Mouse (Mus musculus) kidney, adult 11 months (tissue): ENCODE measurements around the gene Crispld2.

Experiments used
- DNase-seq: peaks from one replicate; pipeline ENCODE4 v3.0.0; 2022

Crispld2 gene

DNA sequence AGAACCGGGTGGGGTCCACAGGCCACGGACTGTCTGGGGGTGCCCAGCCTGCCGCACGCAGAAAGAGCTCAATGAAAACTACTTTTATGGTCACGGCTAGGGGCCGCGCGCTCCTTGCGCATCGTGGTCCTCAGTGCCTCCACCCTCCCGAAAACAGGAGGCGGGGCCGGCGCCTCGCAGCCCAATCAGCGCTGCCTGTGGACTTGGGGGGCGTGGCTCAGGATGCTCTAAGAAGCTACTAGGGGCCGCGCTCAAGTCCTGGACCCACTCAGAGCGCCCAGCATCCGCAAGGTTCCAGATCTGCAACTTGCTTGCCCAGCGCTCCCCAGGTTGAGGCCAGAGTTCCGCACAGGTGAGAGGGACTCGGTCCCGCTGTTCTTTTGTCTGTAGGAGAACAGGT is at the start of gene Crispld2:
Gene Crispld2, plus strand, starts transcription at position 190 of the 400 bp plus-strand sequence.
- DNase-seq: peak; percentile 56

DNA sequence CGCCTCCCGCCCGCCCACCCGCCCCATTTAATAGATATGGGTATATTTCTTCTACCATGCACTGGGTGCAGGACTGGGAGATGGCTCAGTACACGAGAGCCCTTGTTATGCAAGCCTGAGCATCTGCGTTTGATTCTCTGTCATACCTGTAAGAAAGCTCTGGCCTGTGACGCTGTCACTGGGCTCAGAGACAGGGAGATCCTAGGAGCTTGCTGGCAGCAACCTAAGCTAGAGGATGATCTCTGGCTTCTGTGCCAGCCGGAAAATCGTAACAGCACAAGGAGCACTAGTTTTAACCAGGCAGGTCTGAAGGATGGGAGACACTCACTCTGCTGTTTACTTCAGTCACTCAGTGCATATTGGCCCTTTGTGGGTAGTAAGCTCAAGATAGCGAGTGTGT is 48.6 kb upstream of the Crispld2 start:
- no peak for DNase-seq

DNA sequence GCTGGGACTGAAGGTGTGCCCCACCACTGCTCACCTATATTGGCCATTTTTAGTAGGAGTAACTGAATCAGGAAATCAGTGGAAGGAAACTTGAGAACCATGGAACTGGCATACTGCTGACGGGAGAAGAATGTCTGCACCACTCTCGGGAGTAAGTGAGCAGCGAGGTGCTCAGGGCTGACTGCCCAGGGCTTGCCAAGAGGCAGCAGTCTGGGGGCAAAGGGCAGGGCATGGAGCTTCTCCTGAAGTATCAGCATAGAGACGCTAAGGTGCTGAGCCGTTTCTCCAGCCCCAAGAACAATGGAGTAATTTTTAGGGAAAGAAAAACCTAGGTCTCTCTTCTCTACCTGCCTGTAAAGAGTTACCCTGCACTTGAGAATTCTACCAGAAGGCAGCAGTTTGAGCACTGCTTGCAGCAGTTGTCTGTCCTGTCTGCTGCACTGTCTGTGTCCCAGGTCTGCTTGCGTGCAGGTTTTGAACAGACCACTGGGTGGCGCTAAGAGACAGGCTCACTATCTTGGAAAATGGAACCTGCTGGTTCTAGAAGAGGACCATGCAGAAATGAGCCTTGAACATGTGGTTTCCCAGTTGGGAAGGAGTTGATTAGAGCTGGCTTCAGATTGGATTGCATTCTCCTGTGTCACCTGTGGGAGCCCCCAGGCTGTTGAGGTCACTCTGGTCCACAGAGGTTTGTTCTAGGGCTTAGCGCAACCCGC is 48.0 kb upstream of the Crispld2 start:
- peak; percentile 84 for DNase-seq

DNA sequence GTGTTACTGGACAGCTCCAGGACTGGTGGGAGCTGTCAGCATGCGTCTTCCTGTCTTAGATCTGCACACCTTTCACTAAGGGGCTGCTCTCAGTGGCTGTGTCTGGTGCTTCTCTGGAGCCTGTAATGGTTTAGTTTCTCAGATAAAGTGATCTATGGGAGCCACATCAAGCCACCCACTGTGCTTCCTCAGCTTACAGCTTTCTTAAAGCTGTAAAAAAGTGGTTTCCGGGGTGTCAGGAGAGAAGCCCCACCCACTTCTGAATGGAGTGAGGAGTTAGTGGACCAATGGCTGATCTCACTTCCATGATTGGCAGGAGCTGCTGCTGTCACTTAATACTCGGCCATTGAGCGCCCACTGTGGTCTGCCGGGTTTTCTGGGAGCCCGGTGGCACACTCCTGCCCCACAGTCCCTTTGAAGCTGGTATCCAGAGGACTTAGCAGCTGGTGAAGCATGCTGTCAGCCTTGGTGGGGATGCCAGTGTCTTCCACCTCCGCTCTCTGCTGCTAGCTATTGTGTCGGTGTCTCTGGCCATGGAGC is 45.8 kb upstream of the Crispld2 start:
- DNase-seq: no peak

DNA sequence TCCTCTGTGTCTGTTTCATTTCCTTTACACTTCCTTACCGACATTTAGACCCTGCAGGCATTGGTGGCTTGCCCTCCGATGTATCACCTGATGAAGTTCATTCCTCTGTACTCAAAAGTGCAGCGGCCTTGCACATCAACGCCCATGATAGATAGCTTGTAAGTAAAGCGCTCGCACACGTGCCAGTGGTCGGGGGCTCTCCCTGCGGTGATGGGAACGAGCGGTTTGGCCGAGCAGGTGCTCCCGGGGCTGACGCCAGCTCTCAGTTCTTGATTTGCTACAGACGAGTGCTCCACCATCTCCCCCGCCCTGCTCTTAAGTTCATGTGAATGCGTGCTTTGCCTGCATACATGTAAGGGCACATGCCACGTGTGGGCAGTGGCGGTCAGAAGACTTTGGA is 44.6 kb upstream of the Crispld2 start:
- DNase-seq: no peak

DNA sequence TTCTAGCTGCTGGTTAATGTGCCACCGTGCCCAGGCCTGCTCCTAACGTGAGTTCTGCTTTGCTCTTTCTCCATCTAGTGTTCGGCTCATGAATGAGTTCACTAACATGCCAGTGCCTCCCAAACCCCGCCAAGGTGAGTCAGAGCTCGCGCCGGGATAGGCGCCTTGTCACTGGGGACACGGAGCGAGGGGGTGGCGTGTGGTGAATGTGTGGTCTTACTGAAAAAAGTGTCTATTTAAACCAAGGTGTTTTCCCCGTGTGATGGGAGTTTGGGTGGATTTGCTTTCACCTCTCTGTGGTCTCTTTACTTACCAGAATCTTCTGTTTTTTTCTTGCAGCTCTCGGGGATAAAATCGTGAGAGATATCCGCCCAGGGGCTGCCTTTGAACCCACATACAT is 43.9 kb upstream of the Crispld2 start:
- no peak for DNase-seq

DNA sequence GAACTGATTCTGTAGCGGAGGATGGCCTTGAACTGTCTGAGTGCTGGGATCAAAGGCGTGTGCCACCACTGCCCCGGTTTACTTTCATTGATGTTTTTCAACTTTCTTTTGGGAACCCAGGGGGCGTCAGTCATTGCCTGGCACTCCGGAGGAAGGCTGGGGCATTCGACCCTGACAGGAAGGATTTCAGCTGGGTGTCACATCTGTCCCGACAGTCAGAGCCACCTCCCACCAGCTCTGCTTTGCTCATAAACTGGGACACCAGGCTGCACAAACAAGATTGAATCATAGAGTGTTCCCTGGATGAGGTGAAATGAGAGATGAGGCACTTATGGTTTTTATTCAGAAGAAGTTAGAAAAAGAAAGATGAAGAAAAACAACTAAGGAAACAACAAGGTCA is 40.0 kb upstream of the Crispld2 start:
- no peak for DNase-seq

DNA sequence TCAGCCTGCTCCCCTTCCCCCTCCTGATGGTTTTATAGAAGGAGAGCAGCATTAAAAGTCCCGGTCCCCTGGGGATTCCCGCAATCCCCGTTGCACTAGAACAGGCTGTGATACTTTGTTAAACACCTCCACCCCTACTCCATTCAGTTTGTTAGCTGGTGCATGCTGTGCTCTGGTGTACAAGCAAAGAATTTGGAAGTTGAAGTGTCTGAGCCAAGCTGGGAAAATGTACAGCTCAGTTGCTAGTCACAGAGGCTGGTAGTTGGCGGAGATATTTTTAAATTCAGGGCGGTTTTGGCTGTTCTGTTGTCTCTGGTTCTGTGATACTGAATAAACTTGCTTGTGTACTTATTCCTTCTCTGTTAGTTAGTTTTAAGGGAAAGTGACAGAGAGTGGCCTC is 39.5 kb upstream of the Crispld2 start:
- DNase-seq: no peak

DNA sequence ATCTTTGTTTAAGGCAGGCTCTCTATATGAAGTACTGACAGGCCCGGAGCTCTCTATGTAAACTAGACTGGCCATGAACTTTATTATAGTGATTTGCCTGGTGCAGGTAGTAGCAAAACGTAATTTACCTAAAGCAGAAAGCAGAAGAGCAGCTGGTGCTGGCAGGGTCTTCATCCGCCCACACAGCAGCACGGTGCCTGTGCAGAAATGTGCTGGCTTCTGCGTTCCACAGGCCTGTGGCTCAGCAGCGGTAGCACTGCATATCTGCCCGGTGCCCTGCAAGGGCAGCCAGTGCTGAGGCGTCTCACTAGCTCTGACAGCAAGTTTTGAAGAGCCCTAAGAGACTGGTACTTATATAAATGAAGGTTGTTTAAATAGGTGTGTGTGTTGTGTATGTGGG is 36.9 kb upstream of the Crispld2 start:
- no peak for DNase-seq

DNA sequence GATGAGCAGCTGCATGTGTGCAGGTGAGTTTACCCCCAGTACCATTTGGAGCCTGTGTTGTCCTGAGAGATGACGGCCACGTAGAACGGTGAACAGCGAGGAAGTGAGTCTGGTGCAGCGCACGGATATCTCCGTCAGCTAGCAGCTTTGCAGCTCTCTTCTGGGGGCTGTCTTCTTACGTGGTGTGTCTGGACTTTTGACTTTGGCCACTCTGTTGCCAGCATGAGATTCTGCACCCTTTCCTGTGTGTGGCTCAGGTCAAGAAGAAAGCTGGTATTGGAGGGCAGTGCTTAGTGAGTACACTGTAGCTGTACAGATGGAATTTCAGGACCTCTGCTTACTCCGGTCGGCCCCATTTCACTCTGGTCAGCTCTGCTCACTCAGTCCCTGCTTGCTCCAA is 34.2 kb upstream of the Crispld2 start:
- DNase-seq: peak; percentile 68

DNA sequence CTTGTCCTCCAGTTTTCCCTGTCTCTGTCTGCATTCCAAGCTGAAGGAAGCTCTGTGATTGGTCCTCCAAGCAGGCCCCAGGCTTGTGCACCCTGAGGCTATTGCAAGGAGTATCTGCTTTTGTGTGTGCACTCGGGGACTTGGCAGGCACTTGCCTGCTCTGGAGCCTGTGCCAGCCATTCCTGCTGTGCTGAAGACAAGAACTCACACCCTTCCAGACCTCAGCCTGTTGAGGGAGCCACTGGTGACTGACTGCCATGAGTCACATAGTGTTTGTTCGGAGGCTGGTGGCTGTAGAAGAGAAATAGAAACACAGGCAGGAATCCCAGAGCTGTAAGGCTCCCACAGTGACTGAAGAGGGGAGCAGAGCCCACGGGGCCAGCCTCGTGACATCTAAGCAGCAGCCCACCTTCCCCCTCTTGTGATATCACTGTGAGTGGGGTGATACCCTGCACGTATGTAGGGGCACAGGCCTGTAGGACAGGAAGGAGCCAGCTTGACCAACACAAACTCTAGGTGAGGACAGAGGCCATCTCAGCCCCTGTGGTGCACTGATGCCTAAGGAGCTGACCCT is 31.6 kb upstream of the Crispld2 start:
- DNase-seq: no peak

DNA sequence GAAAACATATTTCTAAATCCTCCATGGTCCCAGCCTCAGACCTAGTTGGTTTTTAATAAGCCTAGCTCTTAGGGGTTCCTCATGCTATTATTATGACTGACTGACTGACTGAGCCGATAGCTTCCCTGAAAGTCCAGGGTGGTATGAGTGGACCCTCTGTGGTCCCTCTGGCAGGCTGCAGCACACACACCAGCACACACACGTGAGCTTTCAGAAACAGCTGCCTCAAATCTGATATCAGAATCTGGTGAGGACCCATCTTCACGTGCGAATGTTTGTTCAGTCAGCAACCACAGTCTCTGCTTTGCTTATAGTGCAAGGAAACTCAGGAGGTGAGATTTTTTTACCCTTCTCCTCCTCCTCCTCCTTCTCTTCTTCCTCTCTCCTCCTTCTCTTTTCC is 27.4 kb upstream of the Crispld2 start:
- DNase-seq: no peak

DNA sequence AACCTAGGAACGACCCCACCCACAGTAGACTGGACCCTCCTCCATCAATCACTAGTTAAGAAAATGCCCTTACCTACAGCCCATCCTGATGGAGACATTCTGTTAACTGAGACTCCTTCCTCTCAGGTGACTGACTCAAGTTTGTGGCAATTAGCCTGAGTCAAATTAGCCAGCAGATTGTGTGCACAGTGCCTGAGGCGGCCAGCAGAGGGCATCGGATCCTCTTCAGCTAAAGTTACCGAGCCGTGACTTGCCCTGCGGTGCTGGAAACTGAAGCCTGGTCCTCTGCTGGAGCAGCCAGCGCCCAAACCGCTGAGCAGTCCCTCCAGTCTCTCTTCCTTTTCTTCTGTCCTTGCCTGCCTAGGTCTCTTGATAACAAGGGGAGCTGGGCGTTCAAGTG is 24.8 kb upstream of the Crispld2 start:
- no peak for DNase-seq

DNA sequence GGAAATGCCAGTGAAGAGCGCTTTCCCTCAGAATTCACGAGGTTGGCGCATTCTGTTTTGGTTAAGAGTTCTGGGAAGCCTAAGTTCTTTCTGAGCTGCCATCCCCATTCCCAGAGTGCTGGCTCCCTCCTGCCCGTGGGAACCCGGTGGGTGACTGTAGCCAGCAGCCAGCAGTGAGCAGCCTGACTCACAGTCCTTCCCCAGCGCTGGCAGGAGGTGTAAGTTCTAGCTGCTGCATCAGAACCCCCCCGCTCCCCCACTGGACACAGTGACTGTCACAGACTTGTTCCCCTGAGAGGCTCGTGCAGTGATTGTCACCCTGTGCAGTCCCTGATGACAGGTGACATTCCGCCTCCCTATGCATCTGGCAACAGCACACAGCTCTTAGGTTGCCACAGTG is 22.1 kb upstream of the Crispld2 start:
- no peak for DNase-seq

DNA sequence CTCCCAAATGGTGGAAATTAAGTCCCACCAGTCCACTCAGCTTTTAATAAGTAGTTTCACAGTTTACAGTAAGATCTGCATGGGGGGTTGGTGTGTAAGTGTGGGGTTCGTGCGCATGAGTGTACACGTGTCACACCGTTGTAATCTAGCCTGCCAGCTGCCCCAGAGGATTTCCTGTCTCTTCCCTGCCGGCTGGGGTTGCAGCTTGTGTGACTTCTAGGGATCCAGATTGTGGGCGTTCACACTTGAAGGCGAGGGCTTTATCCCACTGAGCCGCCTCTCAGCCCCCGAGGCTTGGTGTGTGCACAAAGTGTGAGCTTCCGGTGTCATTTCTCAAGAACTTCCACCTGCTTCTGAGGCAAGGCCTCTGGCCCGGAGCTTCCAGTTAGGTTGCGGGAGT is 19.7 kb upstream of the Crispld2 start:
- DNase-seq: no peak

DNA sequence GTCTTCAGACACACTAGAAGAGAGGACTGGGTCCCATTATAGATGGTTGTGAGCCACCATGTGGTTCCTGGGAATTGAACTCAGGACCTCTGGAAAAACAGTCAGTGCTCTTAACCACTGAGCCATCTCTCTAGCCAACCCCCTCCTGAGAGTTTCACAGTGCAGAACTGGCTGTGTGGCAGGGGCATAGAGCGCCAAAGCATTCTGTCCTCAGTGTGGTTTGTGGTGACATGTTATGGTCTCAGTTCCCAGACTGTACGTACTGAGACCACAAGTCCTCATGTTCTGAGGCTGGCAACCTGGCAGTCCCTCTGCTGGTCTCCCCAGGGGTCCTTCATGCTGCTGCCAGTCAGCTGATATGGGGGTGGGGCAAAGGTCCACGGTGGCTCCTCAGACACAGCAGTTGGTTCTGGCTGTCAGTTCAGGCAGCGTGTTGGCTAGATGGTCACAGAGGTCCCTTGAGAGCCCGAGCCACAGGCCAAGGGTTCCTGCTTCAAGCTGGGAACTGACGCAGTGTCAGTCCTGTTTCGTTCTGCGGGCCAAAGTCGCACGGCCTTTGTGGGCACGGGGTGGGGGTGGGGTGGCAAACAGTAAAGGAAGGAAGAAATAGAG is 13.4 kb upstream of the Crispld2 start:
- no peak for DNase-seq

DNA sequence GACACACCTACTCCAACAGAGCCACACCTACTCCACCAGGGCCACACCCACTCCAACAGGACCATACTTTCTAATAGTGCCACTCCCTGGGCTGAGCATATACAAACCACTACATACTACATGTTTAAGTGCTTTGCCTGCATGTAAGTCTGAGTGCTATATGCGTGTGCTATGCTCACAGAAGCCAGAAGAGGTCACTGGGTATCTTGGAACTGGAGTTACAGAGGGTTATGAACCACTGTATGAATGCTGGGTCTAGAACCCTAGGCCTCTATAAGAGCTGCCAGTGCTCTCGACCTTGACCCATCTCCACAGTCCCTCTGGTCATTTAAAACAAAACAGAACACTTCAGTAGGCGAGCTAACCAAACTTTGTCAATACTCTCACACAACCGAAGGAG is 11.0 kb upstream of the Crispld2 start:
- no peak for DNase-seq

DNA sequence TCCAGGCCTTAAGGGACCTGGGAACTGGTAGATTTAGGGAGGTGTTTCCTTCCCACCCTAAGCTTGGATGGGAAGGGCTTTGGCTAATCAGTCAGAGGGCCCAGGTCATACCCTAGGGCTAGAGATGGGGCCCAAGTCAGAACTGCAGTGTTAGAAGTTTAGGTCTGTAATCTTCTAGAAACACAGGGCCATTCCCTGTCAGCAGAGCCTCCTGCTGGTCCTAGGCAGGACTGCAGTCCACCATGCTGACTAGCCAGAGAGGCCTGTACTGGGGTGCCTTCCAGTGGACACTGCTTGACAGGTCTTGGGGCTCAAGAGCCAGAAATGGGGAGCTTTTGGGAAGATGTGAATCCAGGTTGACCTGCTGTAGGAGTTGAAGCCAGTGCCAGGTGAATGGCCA is 8.2 kb upstream of the Crispld2 start:
- peak; percentile 15 for DNase-seq

DNA sequence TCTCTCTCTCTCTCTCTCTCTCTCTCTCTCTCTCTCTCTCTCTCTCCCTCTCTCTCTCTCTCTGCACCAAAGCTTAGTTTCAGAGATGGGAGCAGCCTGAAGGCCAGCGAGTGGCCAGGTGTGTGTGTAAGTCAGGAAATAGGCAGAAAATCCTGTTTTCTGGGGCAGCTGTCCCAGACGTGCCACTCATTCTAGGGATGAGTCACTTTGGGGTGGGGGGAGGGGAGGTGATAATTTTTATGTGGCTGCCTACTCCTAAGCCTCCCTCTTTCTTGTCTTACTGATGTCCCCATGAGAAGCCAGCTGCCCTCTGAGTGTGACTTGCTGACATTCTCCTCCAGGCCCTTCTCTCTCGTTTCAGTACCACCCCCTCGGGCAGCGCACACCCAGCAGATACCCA is 6.1 kb upstream of the Crispld2 start:
- no peak for DNase-seq

DNA sequence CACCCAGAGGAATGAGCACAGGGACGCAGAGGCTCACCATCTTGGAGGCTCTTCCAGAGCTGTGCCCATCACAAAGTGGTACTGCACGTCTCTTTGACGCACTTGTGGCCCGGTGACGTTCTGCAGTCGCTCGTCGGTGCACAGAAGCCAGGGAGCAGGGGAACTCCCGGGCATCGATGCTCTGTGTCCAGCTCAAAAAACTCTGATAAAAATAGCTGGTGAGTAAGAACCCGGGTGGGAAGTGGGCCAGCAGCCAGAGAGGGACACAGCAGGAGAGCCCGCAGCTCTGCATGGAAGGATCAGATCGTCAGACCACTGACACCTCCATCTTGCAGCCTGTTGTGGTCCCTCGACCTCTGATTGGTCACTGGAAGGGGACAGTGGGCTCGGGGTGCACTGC is 4.2 kb upstream of the Crispld2 start:
- no peak for DNase-seq

DNA sequence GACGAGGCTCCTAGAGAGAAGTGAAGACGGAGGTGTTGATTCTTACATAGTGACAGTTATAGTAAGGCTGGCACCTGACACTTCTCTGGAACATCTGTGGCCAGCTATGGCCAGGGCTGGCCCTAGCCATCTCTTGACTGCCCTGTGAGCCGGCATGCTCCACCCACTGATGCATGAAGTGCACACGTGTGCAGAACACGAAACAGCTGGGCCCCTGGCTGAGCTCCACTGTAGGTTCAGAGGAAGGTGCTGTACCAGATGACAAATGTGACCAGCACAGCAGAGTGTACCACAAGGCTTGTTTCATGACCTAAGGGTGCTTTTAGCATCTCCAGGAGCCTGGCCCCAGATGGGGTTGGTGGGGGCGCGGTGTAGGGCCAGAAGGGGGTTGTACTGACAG is 1.9 kb downstream of the Crispld2 start:
- DNase-seq: no peak

DNA sequence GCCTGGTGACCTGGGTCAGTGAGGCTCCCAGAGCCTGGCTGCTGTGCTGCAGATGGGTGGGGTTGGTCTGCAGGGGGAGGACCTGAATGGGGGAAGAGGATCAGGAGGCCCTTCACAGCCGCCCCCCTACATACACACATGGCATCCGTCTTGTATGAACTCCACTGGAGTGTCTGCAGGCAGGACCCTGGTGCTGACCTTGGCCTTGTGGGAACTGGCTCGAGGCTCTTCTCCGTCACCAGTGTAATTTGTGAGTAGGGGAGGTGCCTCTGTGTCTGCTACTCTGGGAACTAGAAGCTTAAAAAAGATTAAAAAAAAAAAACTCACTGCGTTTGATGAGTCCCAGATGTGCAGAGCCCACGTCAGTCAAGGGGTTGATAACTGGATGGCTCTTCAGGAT is 2.3 kb downstream of the Crispld2 start:
- DNase-seq: no peak

DNA sequence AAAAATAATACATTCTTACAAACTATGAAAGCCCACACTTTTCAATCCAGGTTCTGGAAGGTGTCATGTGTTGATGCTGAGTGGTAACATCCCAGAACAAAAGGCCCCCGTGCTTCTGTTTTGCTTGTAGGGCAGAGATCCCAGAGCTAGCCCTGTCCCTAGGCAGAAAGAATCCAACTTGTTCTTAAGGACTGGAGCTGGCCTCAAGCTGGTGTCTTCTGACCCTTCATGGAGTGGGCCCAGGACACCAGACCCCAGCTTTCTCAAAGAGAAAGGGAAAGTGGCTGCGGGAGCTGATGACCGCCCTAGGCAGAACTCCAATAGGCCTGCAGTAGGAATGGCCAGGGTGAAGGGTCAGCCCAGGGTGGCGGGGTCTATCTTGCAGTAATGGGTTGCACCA is 5.0 kb downstream of the Crispld2 start:
- DNase-seq: no peak

DNA sequence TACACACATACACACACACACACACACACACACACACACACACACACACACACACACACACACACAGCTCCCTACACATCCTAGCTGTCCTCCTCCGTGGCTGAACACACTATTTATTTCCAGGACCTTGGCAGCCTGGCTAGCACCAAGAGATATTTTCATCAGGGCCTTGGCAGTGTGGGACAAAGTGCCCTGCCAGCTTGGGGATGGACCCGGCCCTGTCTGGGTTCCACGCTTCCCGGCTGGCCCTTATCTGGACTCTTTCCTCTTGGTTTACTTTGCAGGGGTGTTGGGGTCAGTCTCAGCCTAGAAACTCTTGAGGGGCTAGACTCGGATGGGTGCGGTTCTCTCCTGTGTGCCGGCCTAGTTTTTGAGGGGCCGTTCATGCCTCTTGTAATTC is 8.2 kb downstream of the Crispld2 start:
- no peak for DNase-seq

DNA sequence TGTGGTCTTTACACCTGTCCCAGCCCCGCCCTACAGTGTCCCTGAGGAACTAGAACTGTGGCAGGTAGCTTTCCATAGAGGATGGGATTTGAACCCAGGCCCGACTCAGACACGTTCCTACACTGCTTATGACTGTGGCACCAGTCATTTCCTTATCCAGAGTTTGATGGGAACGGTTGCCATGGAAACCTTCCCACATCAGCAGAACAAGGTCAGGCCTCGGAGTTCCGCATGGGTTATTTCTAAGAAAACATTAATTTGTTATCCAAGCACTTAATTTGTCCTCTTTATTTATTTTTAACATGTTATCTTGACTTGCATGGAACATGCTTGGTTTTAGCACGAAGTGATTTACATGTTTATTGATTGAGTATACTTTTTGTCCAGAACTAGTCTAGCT is 9.5 kb downstream of the Crispld2 start:
- DNase-seq: peak; percentile 85
